Mouse (Mus musculus): ENCODE data around the gene Amz1. TPM values are rescaled to one million over a fixed set of nuclear protein-coding genes. Genes with fewer than 3 reads are reported as not detected.

Amz1 gene
- polyA plus RNA-seq, 1 experiment = 13.7 TPM

DNA sequence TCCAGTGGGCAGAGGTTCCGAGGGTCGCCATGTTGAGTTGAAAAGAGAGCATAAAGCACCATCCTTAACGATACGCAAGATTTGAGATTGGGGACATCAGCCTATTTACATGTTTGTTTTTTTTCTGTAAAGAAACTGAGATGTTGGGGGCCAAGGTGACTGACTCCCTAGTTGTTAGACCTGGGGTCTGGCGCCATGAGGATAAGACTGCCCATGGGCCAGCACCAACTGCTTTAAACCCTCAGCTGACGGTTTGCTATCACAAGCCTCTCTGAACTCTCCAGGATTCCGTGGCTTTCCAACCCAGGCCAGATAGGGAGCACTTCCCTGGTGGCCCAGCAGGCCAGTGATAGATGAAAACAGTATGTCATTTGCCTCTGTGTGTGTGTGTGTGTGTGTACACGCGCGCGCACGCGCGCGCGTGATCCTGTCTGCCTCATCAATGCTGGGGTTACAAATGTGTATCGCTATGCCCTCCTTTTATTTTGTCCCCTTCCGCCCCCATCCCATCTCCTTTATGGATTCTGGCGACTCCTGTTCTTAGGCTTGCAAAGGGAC, 21.2 kb upstream of the Amz1 start:
- Histone ChIP-seq H3K27ac (ENCODE audit: control insufficient read depth, insufficient read depth, low read length) (peak overlapping the region; percentile 8; the same call in 1 of the 2 replicates), H3K4me3 (ENCODE audit: control insufficient read depth, insufficient read depth, low read length) (no peak overlapping the region), H3K27me3 (ENCODE audit: control insufficient read depth, insufficient read depth, low read length) (no peaks in the 10 kb centered on the region), H3K4me1 (replicated peaks; ENCODE audit: control insufficient read depth, insufficient read depth, low read length) (peaks cover 28% of the 10 kb centered on the region), H3K36me3 (ENCODE audit: control insufficient read depth, insufficient read depth, low read length) (no peaks in the 10 kb centered on the region)
- TF ChIP-seq POLR2A (IDR thresholded peaks at IDR 0.05; ENCODE audit: control insufficient read depth, extremely low read depth, insufficient read depth, low read length, poor library complexity) (no peak), CTCF (IDR thresholded peaks at IDR 0.05; ENCODE audit: borderline replicate concordance, control insufficient read depth, extremely low read depth, insufficient read depth, low read length, poor library complexity) (no peak)
- 88% methylated on average over 19 of the region's 19 CpGs for WGBS
- peak; percentile 13 for DNase-seq

DNA sequence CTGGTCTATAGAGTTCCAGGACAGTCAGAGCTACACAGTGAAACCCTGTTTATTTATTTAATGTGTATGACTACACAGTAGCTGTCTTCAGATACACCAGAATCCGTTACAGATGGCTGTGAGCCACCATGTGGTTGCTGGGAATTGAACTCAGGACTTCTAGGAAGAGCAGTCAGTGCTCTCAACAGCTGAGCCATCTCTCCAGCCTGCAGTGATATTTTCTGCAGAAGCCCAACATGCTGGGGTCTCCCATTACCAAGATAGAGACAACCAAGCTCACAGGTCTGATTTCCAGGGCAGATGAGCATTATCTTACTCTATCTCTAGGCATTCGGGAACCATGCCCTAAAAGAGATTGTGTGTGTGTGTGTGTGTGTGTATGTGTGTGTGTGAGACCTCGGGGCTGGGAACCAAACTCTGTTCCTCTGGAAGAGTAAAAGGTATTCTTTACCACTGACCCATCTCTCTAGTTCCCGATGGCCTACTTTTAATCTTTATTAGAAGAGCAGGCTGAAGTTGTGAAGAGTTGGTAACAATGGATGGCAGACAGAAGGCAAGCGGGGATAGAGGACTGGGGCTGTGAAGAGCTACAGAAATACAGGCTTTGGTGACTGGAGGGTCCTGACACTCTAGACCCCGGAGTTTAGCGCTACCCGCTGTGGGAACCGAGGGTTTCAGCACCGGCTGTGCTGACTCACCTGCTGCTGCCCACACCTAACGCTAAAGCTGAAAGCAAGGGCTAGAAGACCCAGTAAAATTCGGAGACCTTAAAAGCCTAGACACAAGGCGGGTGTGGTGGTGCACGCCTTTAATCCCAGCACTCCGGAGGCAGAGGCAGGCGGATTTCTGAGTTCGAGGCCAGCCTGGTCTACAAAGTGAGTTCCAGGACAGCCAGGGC, 20.2 kb upstream of the Amz1 start:
- Histone ChIP-seq H3K36me3 (ENCODE audit: control insufficient read depth, insufficient read depth, low read length) (no peaks in the 10 kb centered on the region), H3K4me3 (ENCODE audit: control insufficient read depth, insufficient read depth, low read length) (no peak overlapping the region), H3K27me3 (ENCODE audit: control insufficient read depth, insufficient read depth, low read length) (no peaks in the 10 kb centered on the region), H3K27ac (ENCODE audit: control insufficient read depth, insufficient read depth, low read length) (no peak overlapping the region), H3K4me1 (replicated peaks; ENCODE audit: control insufficient read depth, insufficient read depth, low read length) (peaks cover 28% of the 10 kb centered on the region)
- TF ChIP-seq POLR2A (IDR thresholded peaks at IDR 0.05; ENCODE audit: control insufficient read depth, extremely low read depth, insufficient read depth, low read length, poor library complexity) = no peak
- peak; percentile 37 for DNase-seq
- 21% methylated on average over 17 of the region's 17 CpGs for WGBS

GRCm38 (mm10) chr5:140704378-140705251, 19.3 kb upstream of the Amz1 start, which contains the start of gene Brat1:
Brat1 (plus strand) TSS chr5:140705011.
- Histone ChIP-seq H3K27me3 (ENCODE audit: control insufficient read depth, insufficient read depth, low read length) (no peaks in the 10 kb centered on the region), H3K36me3 (ENCODE audit: control insufficient read depth, insufficient read depth, low read length) (no peaks in the 10 kb centered on the region), H3K4me1 (replicated peaks; ENCODE audit: control insufficient read depth, insufficient read depth, low read length) (peaks cover 28% of the 10 kb centered on the region), H3K4me3 (ENCODE audit: control insufficient read depth, insufficient read depth, low read length) (peak within 1 kb of the TSS; percentile 62), H3K27ac (ENCODE audit: control insufficient read depth, insufficient read depth, low read length) (peak within 1 kb of the TSS; percentile 61)
- under 1% methylated on average over 69 of the region's 69 CpGs for WGBS
- peak; percentile 100 for DNase-seq
- TF ChIP-seq CTCF (IDR thresholded peaks at IDR 0.05; ENCODE audit: borderline replicate concordance, control insufficient read depth, extremely low read depth, insufficient read depth, low read length, poor library complexity) = no peak; the same call in 1 of the 2 replicates
- TF ChIP-seq POLR2A (IDR thresholded peaks at IDR 0.05; ENCODE audit: control insufficient read depth, extremely low read depth, insufficient read depth, low read length, poor library complexity) = peak; percentile 87

DNA sequence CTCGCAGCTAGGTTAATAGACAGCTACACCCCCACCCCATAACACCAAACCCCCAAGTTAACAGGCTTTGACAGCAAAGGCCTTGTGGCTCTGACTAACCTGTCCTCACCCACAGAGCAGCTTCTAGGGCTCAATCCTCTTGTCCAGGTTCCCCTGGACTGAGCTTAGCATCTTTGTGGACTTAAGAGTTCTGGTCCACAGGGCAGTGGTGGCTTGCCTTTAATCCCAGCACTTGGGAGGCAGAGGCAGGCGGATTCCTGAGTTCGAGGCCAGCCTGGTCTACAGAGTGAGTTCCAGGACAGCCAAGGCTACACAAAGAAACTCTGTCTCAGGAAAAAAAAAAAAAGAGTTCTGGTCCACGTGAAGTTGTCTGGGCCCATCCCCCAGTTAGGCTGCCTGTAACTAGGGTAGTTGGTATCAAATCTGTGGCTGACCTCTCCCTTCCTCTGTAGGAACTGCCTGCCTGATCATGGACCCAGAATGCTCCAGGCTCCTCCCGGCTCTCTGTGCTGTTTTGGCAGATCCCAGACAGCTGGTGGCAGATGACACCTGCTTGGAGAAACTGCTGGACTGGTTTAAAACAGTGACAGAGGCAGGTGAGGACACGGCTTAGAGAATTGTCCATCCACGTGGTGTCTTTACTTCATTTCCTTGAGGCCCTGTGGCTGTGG, 18.3 kb upstream of the Amz1 start:
- peak; percentile 11 for DNase-seq
- Histone ChIP-seq H3K4me1 (replicated peaks; ENCODE audit: control insufficient read depth, insufficient read depth, low read length) (peaks cover 28% of the 10 kb centered on the region), H3K4me3 (ENCODE audit: control insufficient read depth, insufficient read depth, low read length) (peak overlapping the region; percentile 62), H3K36me3 (ENCODE audit: control insufficient read depth, insufficient read depth, low read length) (peaks cover 6% of the 10 kb centered on the region; the same call in 1 of the 2 replicates), H3K27me3 (ENCODE audit: control insufficient read depth, insufficient read depth, low read length) (no peaks in the 10 kb centered on the region), H3K27ac (ENCODE audit: control insufficient read depth, insufficient read depth, low read length) (peak overlapping the region; percentile 4; the same call in 1 of the 2 replicates)
- 45% methylated on average over 7 of the region's 7 CpGs for WGBS
- TF ChIP-seq CTCF (IDR thresholded peaks at IDR 0.05; ENCODE audit: borderline replicate concordance, control insufficient read depth, extremely low read depth, insufficient read depth, low read length, poor library complexity) = no peak
- TF ChIP-seq POLR2A (IDR thresholded peaks at IDR 0.05; ENCODE audit: control insufficient read depth, extremely low read depth, insufficient read depth, low read length, poor library complexity) = no peak

DNA sequence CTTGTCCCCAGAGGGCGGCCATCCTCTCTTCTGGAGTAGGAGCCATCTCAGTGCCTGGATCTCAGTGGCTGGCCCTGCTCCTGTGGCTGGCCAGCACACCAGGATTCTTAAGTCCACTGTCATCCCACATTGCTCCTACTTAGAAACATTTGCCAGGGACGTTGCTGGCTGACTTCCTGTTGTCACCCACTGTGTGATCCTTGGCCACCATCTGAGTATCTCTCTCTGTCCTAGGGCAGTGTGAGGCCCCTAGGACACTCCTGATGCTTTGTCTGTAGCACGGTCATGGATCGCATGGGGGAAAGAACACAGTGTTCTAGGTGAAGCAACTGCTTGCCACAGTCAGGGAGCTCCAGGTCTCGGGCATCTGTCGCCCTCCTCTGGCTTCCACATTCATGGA, 13.6 kb upstream of the Amz1 start:
- H3K4me1 ChIP-seq (replicated peaks; ENCODE audit: control insufficient read depth, insufficient read depth, low read length) = peaks cover 8% of the 10 kb centered on the region
- no peak overlapping the region for H3K4me3 ChIP-seq (ENCODE audit: control insufficient read depth, insufficient read depth, low read length)
- peaks cover 31% of the 10 kb centered on the region for H3K36me3 ChIP-seq (ENCODE audit: control insufficient read depth, insufficient read depth, low read length)
- WGBS = 95% methylated on average over 6 of the region's 6 CpGs
- TF ChIP-seq CTCF (IDR thresholded peaks at IDR 0.05; ENCODE audit: borderline replicate concordance, control insufficient read depth, extremely low read depth, insufficient read depth, low read length, poor library complexity) = no peak
- TF ChIP-seq POLR2A (IDR thresholded peaks at IDR 0.05; ENCODE audit: control insufficient read depth, extremely low read depth, insufficient read depth, low read length, poor library complexity) = no peak
- DNase-seq = no peak
- no peaks in the 10 kb centered on the region for H3K27me3 ChIP-seq (ENCODE audit: control insufficient read depth, insufficient read depth, low read length)
- H3K27ac ChIP-seq (ENCODE audit: control insufficient read depth, insufficient read depth, low read length) = no peak overlapping the region
